Mouse (Mus musculus): ENCODE measurements around the gene Slc22a1. TPM values are rescaled to one million over a fixed set of nuclear protein-coding genes. Genes with fewer than 3 reads are reported as not detected.

Slc22a1 gene
- polyA plus RNA-seq, 1 experiment from 2014 or later = 2.1 TPM

GRCm38 (mm10) chr17:12714080-12714561, 38.5 kb upstream of the Slc22a1 start:
- Histone ChIP-seq H3K36me3 (ENCODE audit: control insufficient read depth, insufficient read depth, low read length) (peaks cover 40% of the 10 kb centered on the region), H3K4me1 (ENCODE audit: control insufficient read depth, insufficient read depth, low read length) (peaks cover 6% of the 10 kb centered on the region; the same call in 1 of the 2 replicates), H3K4me2 (no peak overlapping the region), H3K27ac (ENCODE audit: low read depth, low read length) (no peak overlapping the region), H3K9me3 (replicated peaks; ENCODE audit: control insufficient read depth, low read length) (no peaks in the 10 kb centered on the region), H3K4me3 (ENCODE audit: low read depth, low read length) (no peak overlapping the region), H3K9ac (ENCODE audit: low read depth, low read length) (no peak overlapping the region), H3K27me3 (ENCODE audit: control insufficient read depth, insufficient read depth, low read length) (no peaks in the 10 kb centered on the region)
- ATAC-seq (replicated peaks; ENCODE audit: insufficient number of reproducible peaks, low FRiP score, low TSS enrichment) = no peak
- WGBS (ENCODE audit: insufficient replicate concordance) = 71% methylated on average over 5 of the region's 5 CpGs

GRCm38 (mm10) chr17:12712993-12713392, 37.4 kb upstream of the Slc22a1 start:
- H3K9me3 ChIP-seq (replicated peaks; ENCODE audit: control insufficient read depth, low read length) = no peaks in the 10 kb centered on the region
- H3K36me3 ChIP-seq (ENCODE audit: control insufficient read depth, insufficient read depth, low read length) = peaks cover 37% of the 10 kb centered on the region
- peaks cover 6% of the 10 kb centered on the region; the same call in 1 of the 2 replicates for H3K4me1 ChIP-seq (ENCODE audit: control insufficient read depth, insufficient read depth, low read length)
- WGBS (ENCODE audit: insufficient replicate concordance) = 75% methylated on average over 3 of the region's 3 CpGs
- no peak for ATAC-seq (replicated peaks; ENCODE audit: insufficient number of reproducible peaks, low FRiP score, low TSS enrichment)
- no peak overlapping the region for H3K9ac ChIP-seq (ENCODE audit: low read depth, low read length)
- H3K27ac ChIP-seq (ENCODE audit: low read depth, low read length) = no peak overlapping the region
- no peak overlapping the region for H3K4me2 ChIP-seq
- H3K27me3 ChIP-seq (ENCODE audit: control insufficient read depth, insufficient read depth, low read length) = no peaks in the 10 kb centered on the region
- H3K4me3 ChIP-seq (ENCODE audit: low read depth, low read length) = no peak overlapping the region

GRCm38 (mm10) chr17:12712191-12712590, 36.6 kb upstream of the Slc22a1 start:
- ATAC-seq (replicated peaks; ENCODE audit: insufficient number of reproducible peaks, low FRiP score, low TSS enrichment) = no peak
- Histone ChIP-seq H3K9me3 (replicated peaks; ENCODE audit: control insufficient read depth, low read length) (no peaks in the 10 kb centered on the region), H3K27ac (ENCODE audit: low read depth, low read length) (no peak overlapping the region), H3K4me2 (no peak overlapping the region), H3K4me1 (ENCODE audit: control insufficient read depth, insufficient read depth, low read length) (peaks cover 6% of the 10 kb centered on the region; the same call in 1 of the 2 replicates), H3K9ac (ENCODE audit: low read depth, low read length) (no peak overlapping the region), H3K4me3 (ENCODE audit: low read depth, low read length) (no peak overlapping the region), H3K27me3 (ENCODE audit: control insufficient read depth, insufficient read depth, low read length) (no peaks in the 10 kb centered on the region), H3K36me3 (ENCODE audit: control insufficient read depth, insufficient read depth, low read length) (peaks cover 38% of the 10 kb centered on the region)

- peaks cover 6% of the 10 kb centered on the region; the same call in 1 of the 2 replicates for H3K4me1 ChIP-seq (ENCODE audit: control insufficient read depth, insufficient read depth, low read length)
- no peak overlapping the region for H3K4me2 ChIP-seq
- no peak overlapping the region for H3K27ac ChIP-seq (ENCODE audit: low read depth, low read length)
- 73% methylated on average over 2 of the region's 2 CpGs for WGBS (ENCODE audit: insufficient replicate concordance)
- H3K27me3 ChIP-seq (ENCODE audit: control insufficient read depth, insufficient read depth, low read length) = no peaks in the 10 kb centered on the region
- no peak overlapping the region for H3K9ac ChIP-seq (ENCODE audit: low read depth, low read length)
- peaks cover 33% of the 10 kb centered on the region for H3K36me3 ChIP-seq (ENCODE audit: control insufficient read depth, insufficient read depth, low read length)
- no peaks in the 10 kb centered on the region for H3K9me3 ChIP-seq (replicated peaks; ENCODE audit: control insufficient read depth, low read length)
- no peak for ATAC-seq (replicated peaks; ENCODE audit: insufficient number of reproducible peaks, low FRiP score, low TSS enrichment)
- no peak overlapping the region for H3K4me3 ChIP-seq (ENCODE audit: low read depth, low read length)
These were observed 35.3 kb upstream of the Slc22a1 start for GRCm38 (mm10) chr17:12710976-12711375.

- no peak overlapping the region for H3K9ac ChIP-seq (ENCODE audit: low read depth, low read length)
- no peaks in the 10 kb centered on the region for H3K9me3 ChIP-seq (replicated peaks; ENCODE audit: control insufficient read depth, low read length)
- H3K4me1 ChIP-seq (ENCODE audit: control insufficient read depth, insufficient read depth, low read length) = peaks cover 6% of the 10 kb centered on the region; the same call in 1 of the 2 replicates
- H3K27me3 ChIP-seq (ENCODE audit: control insufficient read depth, insufficient read depth, low read length) = no peaks in the 10 kb centered on the region
- no peak for ATAC-seq (replicated peaks; ENCODE audit: insufficient number of reproducible peaks, low FRiP score, low TSS enrichment)
- H3K36me3 ChIP-seq (ENCODE audit: control insufficient read depth, insufficient read depth, low read length) = peaks cover 29% of the 10 kb centered on the region
- H3K27ac ChIP-seq (ENCODE audit: low read depth, low read length) = no peak overlapping the region
- H3K4me2 ChIP-seq = no peak overlapping the region
- WGBS (ENCODE audit: insufficient replicate concordance) = 78% methylated on average over 13 of the region's 13 CpGs
- H3K4me3 ChIP-seq (ENCODE audit: low read depth, low read length) = no peak overlapping the region
These were observed 34.6 kb upstream of the Slc22a1 start for GRCm38 (mm10) chr17:12710050-12710780.

GRCm38 (mm10) chr17:12708398-12708797, 32.8 kb upstream of the Slc22a1 start:
- WGBS (ENCODE audit: insufficient replicate concordance) = 79% methylated on average over 3 of the region's 3 CpGs
- H3K36me3 ChIP-seq (ENCODE audit: control insufficient read depth, insufficient read depth, low read length) = peaks cover 31% of the 10 kb centered on the region
- no peak for ATAC-seq (replicated peaks; ENCODE audit: insufficient number of reproducible peaks, low FRiP score, low TSS enrichment)
- no peaks in the 10 kb centered on the region for H3K9me3 ChIP-seq (replicated peaks; ENCODE audit: control insufficient read depth, low read length)
- no peaks in the 10 kb centered on the region for H3K4me1 ChIP-seq (ENCODE audit: control insufficient read depth, insufficient read depth, low read length)
- no peak overlapping the region for H3K27ac ChIP-seq (ENCODE audit: low read depth, low read length)
- H3K9ac ChIP-seq (ENCODE audit: low read depth, low read length) = no peak overlapping the region
- no peaks in the 10 kb centered on the region for H3K27me3 ChIP-seq (ENCODE audit: control insufficient read depth, insufficient read depth, low read length)
- H3K4me3 ChIP-seq (ENCODE audit: low read depth, low read length) = no peak overlapping the region
- no peak overlapping the region for H3K4me2 ChIP-seq

GRCm38 (mm10) chr17:12706590-12707049, 31.0 kb upstream of the Slc22a1 start:
- peaks cover 35% of the 10 kb centered on the region for H3K36me3 ChIP-seq (ENCODE audit: control insufficient read depth, insufficient read depth, low read length)
- no peaks in the 10 kb centered on the region for H3K4me1 ChIP-seq (ENCODE audit: control insufficient read depth, insufficient read depth, low read length)
- no peak overlapping the region for H3K4me3 ChIP-seq (ENCODE audit: low read depth, low read length)
- WGBS (ENCODE audit: insufficient replicate concordance) = 82% methylated on average over 10 of the region's 10 CpGs
- H3K27me3 ChIP-seq (ENCODE audit: control insufficient read depth, insufficient read depth, low read length) = no peaks in the 10 kb centered on the region
- no peak overlapping the region for H3K27ac ChIP-seq (ENCODE audit: low read depth, low read length)
- no peak for ATAC-seq (replicated peaks; ENCODE audit: insufficient number of reproducible peaks, low FRiP score, low TSS enrichment)
- H3K9me3 ChIP-seq (replicated peaks; ENCODE audit: control insufficient read depth, low read length) = no peaks in the 10 kb centered on the region
- H3K4me2 ChIP-seq = no peak overlapping the region
- no peak overlapping the region for H3K9ac ChIP-seq (ENCODE audit: low read depth, low read length)

- no peak for ATAC-seq (replicated peaks; ENCODE audit: insufficient number of reproducible peaks, low FRiP score, low TSS enrichment)
- WGBS (ENCODE audit: insufficient replicate concordance) = 41% methylated on average over 5 of the region's 5 CpGs
- H3K27me3 ChIP-seq (ENCODE audit: control insufficient read depth, insufficient read depth, low read length) = no peaks in the 10 kb centered on the region
- H3K27ac ChIP-seq (ENCODE audit: low read depth, low read length) = no peak overlapping the region
- H3K4me1 ChIP-seq (ENCODE audit: control insufficient read depth, insufficient read depth, low read length) = no peaks in the 10 kb centered on the region
- no peak overlapping the region for H3K4me2 ChIP-seq
- no peak overlapping the region for H3K9ac ChIP-seq (ENCODE audit: low read depth, low read length)
- H3K4me3 ChIP-seq (ENCODE audit: low read depth, low read length) = no peak overlapping the region
- peaks cover 53% of the 10 kb centered on the region for H3K36me3 ChIP-seq (ENCODE audit: control insufficient read depth, insufficient read depth, low read length)
- H3K9me3 ChIP-seq (replicated peaks; ENCODE audit: control insufficient read depth, low read length) = no peaks in the 10 kb centered on the region
These were observed 27.3 kb upstream of the Slc22a1 start for GRCm38 (mm10) chr17:12702901-12703300.

- 0 out of 2 replicates have a peak, but pooled peaks have one; percentile 15 for ATAC-seq (replicated peaks; ENCODE audit: insufficient number of reproducible peaks, low FRiP score, low TSS enrichment)
- no peaks in the 10 kb centered on the region for H3K9me3 ChIP-seq (replicated peaks; ENCODE audit: control insufficient read depth, low read length)
- no peak overlapping the region for H3K9ac ChIP-seq (ENCODE audit: low read depth, low read length)
- H3K27me3 ChIP-seq (ENCODE audit: control insufficient read depth, insufficient read depth, low read length) = no peaks in the 10 kb centered on the region
- 91% methylated on average over 6 of the region's 6 CpGs for WGBS (ENCODE audit: insufficient replicate concordance)
- peaks cover 68% of the 10 kb centered on the region for H3K36me3 ChIP-seq (ENCODE audit: control insufficient read depth, insufficient read depth, low read length)
- H3K4me2 ChIP-seq = no peak overlapping the region
- no peak overlapping the region for H3K27ac ChIP-seq (ENCODE audit: low read depth, low read length)
- H3K4me1 ChIP-seq (ENCODE audit: control insufficient read depth, insufficient read depth, low read length) = no peaks in the 10 kb centered on the region
- H3K4me3 ChIP-seq (ENCODE audit: low read depth, low read length) = no peak overlapping the region
These were observed 24.7 kb upstream of the Slc22a1 start for GRCm38 (mm10) chr17:12700373-12700772.

Measured in heart, embryonic 11.5 days (tissue).